Mouse (Mus musculus) testis, adult 2 months (tissue): ENCODE results near the gene Cdc123.

Experiments used
- CTCF ChIP-seq: fragments of 200-500 bp; IDR thresholded peaks from 2 replicates; pipeline ENCODE4 v1.5.1; 2012; ENCODE audit warnings: low read depth, mild to moderate bottlenecking, inconsistent platforms, low read length, moderate library complexity; ENCODE audit not compliant: control insufficient read depth, insufficient read depth, insufficient replicate concordance
- POLR2A ChIP-seq: fragments of 200-500 bp; IDR thresholded peaks from 2 replicates; pipeline ENCODE4 v1.6.1; 2012; ENCODE audit warnings: low read depth, mild to moderate bottlenecking, inconsistent platforms, low read length, moderate library complexity; ENCODE audit not compliant: control insufficient read depth

- TF ChIP-seq POLR2A (no peak), CTCF (no peak)
Measured at GRCm38 (mm10) chr2:5787391-5787790, 57.6 kb downstream of the Cdc123 start.
